Mouse (Mus musculus) myocyte (in vitro differentiated cells): Measurements from ENCODE around the gene Ism1.

Experiments used
- MAX ChIP-seq: IDR thresholded peaks from one replicate; pipeline ENCODE4 v1.6.1; 2011; ENCODE audit warnings: low read depth, mild to moderate bottlenecking, control low read depth
- POLR2A ChIP-seq: IDR thresholded peaks from one replicate; pipeline ENCODE4 v1.6.1; 2011; ENCODE audit warnings: low read depth, mild to moderate bottlenecking, control low read depth, moderate library complexity; ENCODE audit not compliant: insufficient read length
- TCF12 ChIP-seq: IDR thresholded peaks from one replicate; pipeline ENCODE4 v1.6.1; 2011; ENCODE audit warnings: mild to moderate bottlenecking, control low read depth; ENCODE audit not compliant: poor library complexity, insufficient read depth, severe bottlenecking

GRCm38 (mm10) chr2:139628731-139629130 lies 49.2 kb upstream of the Ism1 start:
- TF ChIP-seq MAX (no peak), TCF12 (no peak), POLR2A (no peak)
